Mouse (Mus musculus) liver, embryonic 11.5 days (tissue): Measurements from ENCODE around the gene Josd2. TPM values are rescaled to one million over a fixed set of nuclear protein-coding genes. Genes with fewer than 3 reads are reported as not detected.

Source experiments
- microRNA-seq: library from miRNA; unstranded; fragments of <30 nt; microRNA quantifications from one replicate; pipeline ENCODE4, GENCODE M21; 2017; ENCODE audit warnings: borderline number of aligned reads
- polyA plus RNA-seq: library from polyadenylated mRNA; unstranded; fragments of >200 nt; fragmentation: Nextera tagmentation; extraction: Ambion mirVana; gene quantifications from 2 replicates; pipeline ENCODE4 v1.2.1, GENCODE M21; 2014

Josd2 gene
- polyA plus RNA-seq, 1 experiment from 2014 or later: 146 TPM

Small RNAs within 50 kb of the gene (microRNA-seq; reads per million reads assigned to microRNA genes)
- gene Mir7052: not detected

Other genes starting within 250 kb of the Josd2 start
- gene Klk1, start 242.6 kb upstream of the Josd2 start, polyA plus RNA-seq: not detected in 2 replicates
- gene Gm36864, start 231.8 kb upstream of the Josd2 start, polyA plus RNA-seq: not detected in 2 replicates
- gene 1700028J19Rik, start 221.3 kb upstream of the Josd2 start, polyA plus RNA-seq: 1.5 and 2.0 TPM in 2 replicates
- 109 and 117 TPM in 2 replicates for gene 2410002F23Rik, start 221.3 kb upstream of the Josd2 start, polyA plus RNA-seq
- gene Acp4, start 210.6 kb upstream of the Josd2 start, polyA plus RNA-seq: not detected in 2 replicates
- gene Gm15517, start 206.5 kb upstream of the Josd2 start, polyA plus RNA-seq: not detected in 2 replicates
- gene Clec11a, start 161.1 kb upstream of the Josd2 start, polyA plus RNA-seq: 0.90 and 1.1 TPM in 2 replicates
- gene Shank1, start 157.7 kb upstream of the Josd2 start, polyA plus RNA-seq: 0.62 and 0.69 TPM in 2 replicates
- gene Syt3, start 83.9 kb upstream of the Josd2 start, polyA plus RNA-seq: 0.35 and 0.40 TPM in 2 replicates
- 0.83 and 0.93 TPM in 2 replicates for gene 1700008O03Rik, start 82.2 kb upstream of the Josd2 start, polyA plus RNA-seq
- 0.25 and 0.52 TPM in 2 replicates for gene Lrrc4b, start 39.0 kb upstream of the Josd2 start, polyA plus RNA-seq
- 5.6 and 6.4 TPM in 2 replicates for gene Aspdh, start 2.6 kb upstream of the Josd2 start, polyA plus RNA-seq
- 72.8 and 75.2 TPM in 2 replicates for gene Emc10, start 28.5 kb downstream of the Josd2 start, polyA plus RNA-seq
- 4.7 and 5.9 TPM in 2 replicates for gene Fam71e1, start 28.6 kb downstream of the Josd2 start, polyA plus RNA-seq
- not detected in 2 replicates for gene Mybpc2, start 56.7 kb downstream of the Josd2 start, polyA plus RNA-seq
- gene Spib, start 64.1 kb downstream of the Josd2 start, polyA plus RNA-seq: 0.05 TPM in 1 of 2 replicates, not detected in the other
- 119 and 128 TPM in 2 replicates for gene Pold1, start 80.9 kb downstream of the Josd2 start, polyA plus RNA-seq
- 65.6 and 69.2 TPM in 2 replicates for gene Nr1h2, start 86.0 kb downstream of the Josd2 start, polyA plus RNA-seq
- gene Napsa, start 104.4 kb downstream of the Josd2 start, polyA plus RNA-seq: 1.4 and 2.1 TPM in 2 replicates
- 0.22 and 0.23 TPM in 2 replicates for gene Kcnc3, start 122.7 kb downstream of the Josd2 start, polyA plus RNA-seq
- 0.66 and 0.68 TPM in 2 replicates for gene Myh14, start 202.9 kb downstream of the Josd2 start, polyA plus RNA-seq
- not detected in 2 replicates for gene Izumo2, start 240.8 kb downstream of the Josd2 start, polyA plus RNA-seq